Comparison of ENCODE assay signal across 20 mouse cellular contexts in the genomic region with DNA sequence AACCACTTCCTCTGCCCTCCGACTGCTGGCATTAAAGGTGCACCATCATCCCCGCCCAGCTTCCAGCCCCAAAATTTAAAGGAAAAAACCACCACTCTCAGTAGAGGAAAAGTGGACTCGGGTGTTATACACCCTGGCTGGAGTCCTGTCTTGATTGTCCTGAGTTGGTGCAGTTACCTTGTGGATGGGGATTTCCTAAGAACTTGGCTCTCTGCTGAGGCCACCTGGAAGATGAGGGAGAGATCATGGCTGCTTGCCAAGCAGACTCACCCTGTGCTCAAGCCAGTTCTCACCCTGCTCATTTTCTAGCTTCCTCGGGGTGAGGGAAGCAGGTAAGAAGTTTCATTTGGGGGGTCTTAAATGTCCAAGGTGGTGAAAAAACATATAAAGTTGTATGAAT. TPM values are rescaled to one million over a fixed set of nuclear protein-coding genes. Genes with fewer than 3 reads are reported as not detected.
DNase-seq lines count a peak whose midpoint lies in the region; TF ChIP-seq lines count a peak whose summit lies in the region.
"Had no signal": no experiment of that assay in that cellular context is flagged by ENCODE, and none has a peak within 500 bp of the region (broad histone marks: within the 10 kb centered on the region; RNA-seq: fewer than 3 reads in every experiment).

No protein-coding gene starts in this region.

- no peaks in the 10 kb centered on the region; the same call in 1 of the 2 replicates for H3K36me3 ChIP-seq in kidney, adult 2 months (ENCODE audit: control insufficient read depth, insufficient read depth, low read length)

- H3K27me3 ChIP-seq in kidney, adult 2 months (replicated peaks; ENCODE audit: control insufficient read depth, insufficient read depth, low read length): no peaks in the 10 kb centered on the region
- H3K27me3 ChIP-seq: forebrain, embryonic 15.5 days; liver, embryonic 15.5 days; lung, embryonic 15.5 days; megakaryocyte, embryonic 14.5 days; midbrain, embryonic 13.5 days; stomach, embryonic 15.5 days had no signal

- no peaks in the 10 kb centered on the region for H3K4me1 ChIP-seq in kidney, adult 2 months (ENCODE audit: control insufficient read depth, insufficient read depth, low read length)
- H3K4me1 ChIP-seq: forebrain, embryonic 15.5 days; liver, embryonic 15.5 days had no signal

- no peak overlapping the region for H3K27ac ChIP-seq in kidney, adult 2 months (ENCODE audit: insufficient read depth, low read depth, low read length)
- H3K27ac ChIP-seq: forebrain, embryonic 15.5 days; heart, embryonic 10.5 days; liver, embryonic 15.5 days; lung, embryonic 15.5 days; midbrain, embryonic 13.5 days; stomach, embryonic 15.5 days had no signal

- no peak for TF ChIP-seq CTCF in kidney, adult 2 months (conservative IDR thresholded peaks at IDR 0.05; ENCODE audit: insufficient read depth, insufficient read length, low read depth, low read length)

- no peak for TF ChIP-seq POLR2A in kidney, adult 2 months (IDR thresholded peaks at IDR 0.05; ENCODE audit: low read depth, low read length)

- 68% methylated on average over 4 of the region's 4 CpGs for WGBS in kidney, adult 2 months

- H3K4me3 ChIP-seq in kidney, adult 2 months (ENCODE audit: insufficient read depth, low read depth, low read length): no peak overlapping the region
- H3K4me3 ChIP-seq: forebrain, embryonic 15.5 days; heart, embryonic 10.5 days; liver, embryonic 15.5 days; lung, embryonic 15.5 days; megakaryocyte, embryonic 14.5 days; midbrain, embryonic 13.5 days; stomach, embryonic 15.5 days had no signal

- DNase-seq in kidney, adult 2 months: peak; percentile 18
- no peak for DNase-seq in kidney, adult 9 months
- peak; percentile 19 for DNase-seq in A20 (ENCODE audit: low read depth, low spot score)
- DNase-seq in cerebellum, adult 18-20 months: peak; percentile 53 to 60
- peak; percentile 61 to 67 for DNase-seq in cerebellum, postnatal 14 days
- DNase-seq in ovary, adult 18-20 months (ENCODE audit: low spot score): no peak
- DNase-seq in right cerebral cortex, adult 18-20 months: no peak
- DNase-seq: adrenal gland, postnatal 14 days; kidney, postnatal 4 days; liver; lung, postnatal 36 days; retina, postnatal 1 day; thymus, postnatal 25 days had no signal

RNA-seq across cellular contexts. Expression of gene Atp1b3, which starts 36.0 kb away (rescaled TPM):
- polyA plus RNA-seq in kidney, adult 2 months (2012; rRNA removed): 64.4 and 71.0 TPM in 2 replicates

Comparison
In these comparisons a context has a peak if more than half of its experiments do, and no peak if none do; other contexts are left out.
1. DNase-seq: peak in kidney, adult 2 months (single experiment), A20 (single experiment), cerebellum, adult 18-20 months (2 of 2) and cerebellum, postnatal 14 days (2 of 2); none in kidney, adult 9 months (single experiment), ovary, adult 18-20 months (single experiment) and right cerebral cortex, adult 18-20 months (single experiment).